Mouse (Mus musculus) liver, embryonic 15.5 days (tissue): ENCODE measurements at regions not wholly inside any gene's neighbourhood (a gene's known extent, or its start where the extent isn't known, plus 50 kb on each side); places are given as distances from the start of the nearest gene placed in this dataset.

Experiments used
- ATAC-seq: fragments of 200-750 bp; cut with Nextera tagmentation; 2 replicates; pipeline ENCODE4 v1.8.0; 2017; ENCODE audit warnings: moderate number of reproducible peaks, mild to moderate bottlenecking, moderate library complexity; ENCODE audit not compliant: insufficient read depth
- H3K27ac ChIP-seq: fragments of 300-500 bp; sonication (generic); replicated peaks from 2 replicates; pipeline ENCODE4 v1.5.1; 2015; ENCODE audit warnings: mild to moderate bottlenecking, inconsistent platforms
- H3K27me3 ChIP-seq: fragments of 300-500 bp; sonication (generic); 2 replicates; pipeline ENCODE4 v1.6.1; 2015; ENCODE audit warnings: mild to moderate bottlenecking, inconsistent platforms
- H3K36me3 ChIP-seq: fragments of 300-500 bp; sonication (generic); replicated peaks from 2 replicates; pipeline ENCODE4 v1.6.1; 2015; ENCODE audit warnings: moderate library complexity, mild to moderate bottlenecking, inconsistent platforms
- H3K4me1 ChIP-seq: fragments of 300-500 bp; sonication (generic); replicated peaks from 2 replicates; pipeline ENCODE4 v1.6.1; 2015; ENCODE audit warnings: inconsistent platforms
- H3K4me2 ChIP-seq: fragments of 300-500 bp; sonication (generic); 2 replicates; pipeline ENCODE4 v1.6.1; 2015; ENCODE audit warnings: moderate library complexity, mild to moderate bottlenecking, inconsistent platforms
- H3K4me3 ChIP-seq: fragments of 300-500 bp; sonication (generic); replicated peaks from 2 replicates; pipeline ENCODE4 v1.5.1; 2015; ENCODE audit warnings: mild to moderate bottlenecking, inconsistent platforms
- H3K9ac ChIP-seq: fragments of 300-500 bp; sonication (generic); 2 replicates; pipeline ENCODE4 v1.6.1; 2015; ENCODE audit warnings: moderate library complexity, mild to moderate bottlenecking, inconsistent platforms
- H3K9me3 ChIP-seq: fragments of 300-500 bp; sonication (generic); replicated peaks from 2 replicates; pipeline ENCODE4 v1.6.1; 2016; ENCODE audit warnings: inconsistent platforms
- WGBS: fragments of 180-500 bp; shearing (Covaris S2); methylation state at CpG from one replicate; pipeline ENCODE4 v1.1.7; 2015; ENCODE audit warnings: mixed read lengths; ENCODE audit not compliant: insufficient replicate concordance; 5-methylcytosine and 5-hydroxymethylcytosine counted together

- Histone ChIP-seq H3K9me3 (no peaks in the 10 kb centered on the region), H3K27me3 (no peaks in the 10 kb centered on the region; the same call in 1 of the 2 replicates), H3K4me1 (peaks cover 4% of the 10 kb centered on the region; the same call in 1 of the 2 replicates), H3K9ac (no peak overlapping the region), H3K27ac (no peak overlapping the region), H3K36me3 (no peaks in the 10 kb centered on the region), H3K4me3 (no peak overlapping the region), H3K4me2 (no peak overlapping the region)
- WGBS, result 67% methylated on average over 8 of the region's 8 CpGs
- no peak for ATAC-seq
These were observed 116.1 kb upstream of the 1700012A03Rik start for GRCm38 (mm10) chr6:31933956-31934355.

DNA sequence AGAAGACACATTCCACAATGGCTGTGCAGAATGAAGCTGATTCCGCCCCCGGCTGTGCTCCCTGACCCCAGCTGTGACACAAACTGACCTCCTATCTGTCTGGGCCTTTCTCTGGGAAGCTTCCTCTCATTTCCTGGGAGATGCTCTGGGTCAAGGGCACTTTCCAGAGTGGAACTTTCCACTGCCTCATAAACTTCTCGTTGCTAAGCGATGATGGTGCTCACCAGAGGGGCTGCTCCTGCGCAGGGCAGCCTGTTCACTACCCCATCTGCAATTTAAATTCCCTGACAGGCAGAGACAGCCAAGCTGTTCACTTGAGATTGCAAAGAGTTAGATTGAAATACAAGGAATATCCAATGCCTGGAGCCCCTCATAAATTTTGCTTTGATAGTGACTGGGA lies 116.7 kb upstream of the 1700012A03Rik start:
- Histone ChIP-seq H3K4me1 (peaks cover 2% of the 10 kb centered on the region; the same call in 1 of the 2 replicates), H3K9ac (no peak overlapping the region), H3K27ac (no peak overlapping the region), H3K27me3 (no peaks in the 10 kb centered on the region), H3K9me3 (no peaks in the 10 kb centered on the region), H3K4me2 (no peak overlapping the region), H3K4me3 (no peak overlapping the region), H3K36me3 (no peaks in the 10 kb centered on the region)
- WGBS, result 61% methylated on average over 5 of the region's 5 CpGs
- no peak for ATAC-seq

DNA sequence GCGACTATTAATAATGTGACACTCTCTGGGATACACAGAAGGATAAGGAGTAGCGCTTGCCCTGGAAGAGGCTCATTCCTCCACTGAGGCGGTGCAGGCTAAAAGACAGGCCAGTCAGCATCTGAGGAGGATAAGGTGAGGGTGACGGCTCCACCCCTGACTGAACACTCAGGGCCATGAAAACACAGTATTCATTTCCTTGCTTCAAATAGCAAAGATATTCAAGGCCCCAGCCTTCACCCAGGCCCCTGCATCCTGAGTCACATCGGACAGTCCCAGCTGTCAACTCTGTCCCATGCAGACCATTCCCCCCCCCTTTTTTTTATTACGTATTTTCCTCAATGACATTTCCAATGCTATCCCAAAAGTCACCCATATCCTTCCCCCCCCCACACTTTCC lies 118.9 kb upstream of the 1700012A03Rik start:
- H3K36me3 ChIP-seq, result no peaks in the 10 kb centered on the region
- no peak overlapping the region for H3K27ac ChIP-seq
- no peaks in the 10 kb centered on the region for H3K27me3 ChIP-seq
- H3K9ac ChIP-seq, result no peak overlapping the region
- no peaks in the 10 kb centered on the region for H3K4me1 ChIP-seq
- ATAC-seq, result no peak
- H3K4me2 ChIP-seq, result no peak overlapping the region
- H3K4me3 ChIP-seq, result no peak overlapping the region
- no peaks in the 10 kb centered on the region for H3K9me3 ChIP-seq
- 70% methylated on average over 6 of the region's 6 CpGs for WGBS

DNA sequence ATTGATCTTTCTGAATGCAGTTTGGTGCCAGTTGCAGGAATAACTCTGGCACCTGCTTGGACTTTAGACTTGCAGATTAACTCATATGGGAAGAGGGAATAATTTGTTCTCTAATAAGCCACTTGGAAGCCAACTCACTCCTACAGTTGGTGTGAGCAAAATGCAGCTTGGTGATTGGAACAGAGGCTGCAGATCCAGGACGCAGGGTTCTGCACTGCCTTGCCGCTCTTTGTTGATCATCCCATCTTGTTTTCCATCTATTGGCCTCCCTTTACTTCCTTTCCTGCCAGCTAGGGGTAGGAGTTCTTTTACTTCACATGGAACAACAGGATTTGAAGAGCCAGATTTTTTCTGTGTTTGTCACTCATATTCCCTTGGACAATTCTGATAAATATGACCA lies 120.9 kb upstream of the 1700012A03Rik start:
- no peak for ATAC-seq

DNA sequence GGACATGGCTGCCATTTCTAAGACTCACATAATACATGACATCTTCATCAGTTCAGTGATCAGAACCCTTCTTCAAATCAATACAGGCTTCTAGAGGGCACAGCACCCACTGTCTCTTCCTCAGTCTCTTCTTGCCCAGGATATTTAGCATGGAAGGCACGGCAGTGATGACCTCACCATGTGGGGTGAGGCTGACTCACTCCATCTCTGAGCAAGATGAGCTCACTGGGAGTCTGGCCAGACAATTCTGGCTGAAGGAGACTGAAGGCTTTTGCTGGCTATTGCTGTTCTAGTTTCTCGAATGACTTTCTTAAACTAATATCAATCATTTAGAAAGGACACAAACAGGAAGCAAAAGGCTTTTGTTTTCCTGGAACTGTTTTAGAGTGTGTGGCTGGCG lies 122.9 kb upstream of the 1700012A03Rik start:
- ATAC-seq, result no peak
- H3K9ac ChIP-seq, result no peak overlapping the region
- H3K9me3 ChIP-seq, result no peaks in the 10 kb centered on the region
- no peaks in the 10 kb centered on the region for H3K27me3 ChIP-seq
- H3K4me3 ChIP-seq, result no peak overlapping the region
- no peak overlapping the region for H3K27ac ChIP-seq
- H3K4me2 ChIP-seq, result no peak overlapping the region
- 29% methylated on average over 3 of the region's 3 CpGs for WGBS
- H3K4me1 ChIP-seq, result no peaks in the 10 kb centered on the region
- H3K36me3 ChIP-seq, result no peaks in the 10 kb centered on the region

More for the DNA sequence above, 120.9 kb upstream of the 1700012A03Rik start:
- H3K9ac ChIP-seq, result no peak overlapping the region
- H3K4me3 ChIP-seq, result no peak overlapping the region
- WGBS, result 51% methylated on average over 2 of the region's 2 CpGs
- H3K9me3 ChIP-seq, result no peaks in the 10 kb centered on the region
- H3K4me2 ChIP-seq, result no peak overlapping the region
- no peak overlapping the region for H3K27ac ChIP-seq
- H3K4me1 ChIP-seq, result no peaks in the 10 kb centered on the region
- H3K36me3 ChIP-seq, result no peaks in the 10 kb centered on the region
- H3K27me3 ChIP-seq, result no peaks in the 10 kb centered on the region

DNA sequence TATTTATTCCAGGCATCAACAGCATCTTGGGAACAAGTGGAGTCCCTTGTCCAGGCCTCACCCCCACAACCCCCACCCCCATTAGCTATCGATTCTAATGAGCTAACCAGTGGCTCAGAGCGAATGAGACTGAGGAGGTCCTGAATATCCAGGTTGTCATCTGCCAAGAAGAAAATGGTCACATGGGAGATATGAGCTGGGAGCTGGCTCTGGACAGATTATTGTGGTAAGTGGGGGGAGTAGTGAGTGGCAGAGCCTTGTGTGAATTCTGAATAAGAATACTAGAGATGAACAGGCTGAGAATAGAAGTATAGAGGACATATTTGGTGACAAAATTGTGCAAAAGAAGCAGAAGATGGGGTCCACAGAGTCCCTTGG lies 125.4 kb upstream of the 1700012A03Rik start:
- Histone ChIP-seq H3K36me3 (no peaks in the 10 kb centered on the region), H3K4me1 (no peaks in the 10 kb centered on the region), H3K27me3 (no peaks in the 10 kb centered on the region), H3K4me3 (no peak overlapping the region), H3K9me3 (no peaks in the 10 kb centered on the region), H3K4me2 (no peak overlapping the region), H3K27ac (no peak overlapping the region), H3K9ac (no peak overlapping the region)
- WGBS, result 60% methylated on average over 2 of the region's 2 CpGs
- ATAC-seq, result no peak

GRCm38 (mm10) chr6:31923951-31924668 lies 125.9 kb upstream of the 1700012A03Rik start:
- Histone ChIP-seq H3K4me1 (no peaks in the 10 kb centered on the region), H3K4me2 (no peak overlapping the region), H3K9me3 (no peaks in the 10 kb centered on the region), H3K4me3 (no peak overlapping the region), H3K36me3 (no peaks in the 10 kb centered on the region), H3K9ac (no peak overlapping the region), H3K27me3 (no peaks in the 10 kb centered on the region), H3K27ac (no peak overlapping the region)
- 50% methylated on average over 3 of the region's 3 CpGs for WGBS
- no peak for ATAC-seq

- H3K4me2 ChIP-seq, result no peak overlapping the region
- H3K4me3 ChIP-seq, result no peak overlapping the region
- no peaks in the 10 kb centered on the region for H3K9me3 ChIP-seq
- no peak for ATAC-seq
- no peak overlapping the region for H3K9ac ChIP-seq
- H3K36me3 ChIP-seq, result no peaks in the 10 kb centered on the region
- no peak overlapping the region for H3K27ac ChIP-seq
- WGBS, result 68% methylated on average over 9 of the region's 9 CpGs
- no peaks in the 10 kb centered on the region for H3K27me3 ChIP-seq
- H3K4me1 ChIP-seq, result no peaks in the 10 kb centered on the region
These were observed 128.4 kb upstream of the 1700012A03Rik start for GRCm38 (mm10) chr6:31921561-31922152.

DNA sequence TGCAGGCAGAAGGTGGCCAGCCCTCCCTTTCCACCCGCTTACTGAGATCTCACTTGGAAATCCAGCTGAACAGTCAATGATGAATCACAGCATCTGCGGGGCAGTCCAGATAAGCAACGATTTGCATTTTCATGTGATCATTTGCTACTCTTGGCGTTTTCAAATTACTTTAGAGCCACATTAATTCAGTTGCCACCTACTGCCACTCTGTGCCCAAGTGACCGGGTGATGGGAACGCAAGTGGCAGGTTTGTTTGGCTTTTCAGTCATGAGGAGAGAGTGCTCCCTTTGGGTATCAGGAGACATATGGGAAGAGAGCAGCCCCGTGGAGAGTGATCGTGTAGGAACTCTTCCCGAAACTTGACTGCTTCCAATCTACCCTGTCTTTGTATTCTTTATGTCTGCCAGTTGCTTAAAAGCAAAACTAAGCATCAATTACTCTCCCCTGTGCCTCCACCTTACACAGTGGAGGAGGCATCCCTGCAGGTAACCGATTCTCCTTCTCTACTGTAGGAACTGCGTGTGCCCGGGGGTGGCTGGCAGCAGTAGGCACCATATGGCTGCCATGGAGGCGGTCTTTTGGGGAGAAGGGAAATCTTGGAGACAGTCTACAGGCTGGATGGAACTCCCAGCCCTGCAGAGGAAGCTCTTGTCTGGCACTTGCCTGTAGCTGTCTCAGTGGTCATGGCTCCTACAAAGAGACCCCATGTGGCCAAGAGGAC lies 132.5 kb upstream of the 1700012A03Rik start:
- ATAC-seq, result no peak
- no peak overlapping the region for H3K4me3 ChIP-seq
- 62% methylated on average over 13 of the region's 13 CpGs for WGBS
- H3K9me3 ChIP-seq, result no peaks in the 10 kb centered on the region
- H3K4me1 ChIP-seq, result no peaks in the 10 kb centered on the region
- no peak overlapping the region for H3K27ac ChIP-seq
- H3K36me3 ChIP-seq, result no peaks in the 10 kb centered on the region
- H3K27me3 ChIP-seq, result no peaks in the 10 kb centered on the region
- no peak overlapping the region for H3K4me2 ChIP-seq
- no peak overlapping the region for H3K9ac ChIP-seq

DNA sequence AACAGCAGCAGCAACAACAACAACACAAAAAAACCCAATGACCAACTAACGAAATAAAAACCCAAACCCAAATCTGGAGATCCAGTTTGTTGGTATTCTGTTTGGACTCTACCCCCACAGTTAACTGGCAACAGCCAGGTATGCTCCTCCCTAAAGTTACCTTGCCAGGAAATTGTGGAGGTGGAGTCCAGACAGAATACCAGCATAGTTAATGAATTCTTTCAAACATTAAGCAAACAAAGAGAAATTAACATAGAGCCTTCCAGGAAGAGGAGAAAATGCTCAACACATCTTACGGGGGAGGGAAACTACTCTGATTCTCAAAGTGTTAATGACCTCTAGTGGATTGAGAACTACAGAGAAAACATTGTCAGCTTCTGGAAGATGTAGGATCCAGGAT lies 148.3 kb upstream of the 1700012A03Rik start:
- H3K4me2 ChIP-seq, result no peak overlapping the region
- H3K27me3 ChIP-seq, result no peaks in the 10 kb centered on the region
- no peak overlapping the region for H3K4me3 ChIP-seq
- ATAC-seq, result no peak
- H3K9ac ChIP-seq, result no peak overlapping the region
- H3K36me3 ChIP-seq, result no peaks in the 10 kb centered on the region
- H3K4me1 ChIP-seq, result no peaks in the 10 kb centered on the region
- H3K27ac ChIP-seq, result no peak overlapping the region
- 53% methylated on average over 2 of the region's 2 CpGs for WGBS
- no peaks in the 10 kb centered on the region for H3K9me3 ChIP-seq

- no peak overlapping the region for H3K9ac ChIP-seq
- 60% methylated on average over 3 of the region's 3 CpGs for WGBS
- no peaks in the 10 kb centered on the region for H3K9me3 ChIP-seq
- H3K27me3 ChIP-seq, result no peaks in the 10 kb centered on the region
- no peak for ATAC-seq
- H3K4me1 ChIP-seq, result no peaks in the 10 kb centered on the region
- H3K4me3 ChIP-seq, result no peak overlapping the region
- H3K27ac ChIP-seq, result no peak overlapping the region
- no peak overlapping the region for H3K4me2 ChIP-seq
- H3K36me3 ChIP-seq, result no peaks in the 10 kb centered on the region
These were observed 151.0 kb upstream of the 1700012A03Rik start for GRCm38 (mm10) chr6:31899055-31899454.
